Mouse (Mus musculus) liver, embryonic 14.5 days (tissue): ENCODE results near the gene Cobll1. TPM values are rescaled to one million over a fixed set of nuclear protein-coding genes. Genes with fewer than 3 reads are reported as not detected.

Experiments
- ATAC-seq: fragments of 200-750 bp; cut with Nextera tagmentation; 2 replicates; pipeline ENCODE4 v1.8.0; 2017; ENCODE audit warnings: moderate number of reproducible peaks, mild to moderate bottlenecking, moderate library complexity; ENCODE audit not compliant: insufficient read depth
- DNase-seq, 3 experiments: peaks; one replicate each; pipeline ENCODE4 v3.0.0-alpha.2; 2012 to 2013; ENCODE audit warnings: low read depth in 3 of 3, low spot score in 3 of 3
- H3K27ac ChIP-seq: fragments of 300-500 bp; sonication (generic); 2 replicates; pipeline ENCODE4 v1.5.1; 2014; ENCODE audit warnings: moderate library complexity, mild to moderate bottlenecking, control low read depth, inconsistent platforms
- H3K27me3 ChIP-seq: fragments of 300-500 bp; sonication (generic); 2 replicates; pipeline ENCODE4 v1.6.1; 2014; ENCODE audit warnings: mild to moderate bottlenecking, low read length, moderate library complexity; ENCODE audit not compliant: control insufficient read depth, insufficient read depth
- H3K36me3 ChIP-seq: fragments of 300-500 bp; sonication (generic); replicated peaks from 2 replicates; pipeline ENCODE4 v1.6.1; 2014; ENCODE audit warnings: low read depth; ENCODE audit not compliant: control insufficient read depth, insufficient read depth
- H3K4me1 ChIP-seq, 2 experiments: fragments of 200-500 bp in 1 of 2; fragments of 300-500 bp in 1 of 2; sonication (generic) in 1 of 2; replicated peaks; 2 replicates each; pipeline ENCODE4 v1.6.1; 2012 to 2014; ENCODE audit warnings: antibody characterized with exemption in 1 of 2, inconsistent platforms in 1 of 2, low read length in 1 of 2; ENCODE audit not compliant: control insufficient read depth in 2 of 2, insufficient read depth in 2 of 2
- H3K4me2 ChIP-seq: fragments of 300-500 bp; sonication (generic); 2 replicates; pipeline ENCODE4 v1.6.1; 2014; ENCODE audit warnings: low read depth, mild to moderate bottlenecking, control low read depth, moderate library complexity
- H3K4me3 ChIP-seq, 2 experiments: fragments of 200-500 bp in 1 of 2; fragments of 300-500 bp in 1 of 2; sonication (generic) in 1 of 2; 2 replicates each; pipeline ENCODE4 v1.5.1; 2012 to 2014; ENCODE audit warnings: low read depth in 2 of 2, low read length in 2 of 2, mild to moderate bottlenecking in 2 of 2, control low read depth in 1 of 2, inconsistent platforms in 1 of 2, moderate library complexity in 1 of 2; ENCODE audit not compliant: insufficient read depth in 1 of 2
- H3K9ac ChIP-seq: fragments of 300-500 bp; sonication (generic); replicated peaks from 2 replicates; pipeline ENCODE4 v1.6.1; 2014; ENCODE audit warnings: mild to moderate bottlenecking, control low read depth, moderate library complexity
- H3K9me3 ChIP-seq: fragments of 300-500 bp; sonication (generic); 2 replicates; pipeline ENCODE4 v1.6.1; 2016; ENCODE audit warnings: low read length, mixed read lengths; ENCODE audit not compliant: control insufficient read depth
- CTCF ChIP-seq: IDR thresholded peaks from 2 replicates; pipeline ENCODE4 v1.5.1; 2016; ENCODE audit warnings: antibody characterized with exemption, low read depth, control low read depth
- EP300 ChIP-seq: IDR thresholded peaks from 2 replicates; pipeline ENCODE4 v1.6.1; 2016; ENCODE audit warnings: antibody characterized with exemption, low read depth
- WGBS: fragments of 180-500 bp; shearing (Covaris S2); extraction: QIAGEN DNeasy Blood & Tissue Kit; methylation state at CpG from one replicate; pipeline ENCODE4 v1.1.7; 2014; ENCODE audit not compliant: insufficient replicate concordance; 5-methylcytosine and 5-hydroxymethylcytosine counted together
- polyA plus RNA-seq, 2 experiments: library from polyadenylated mRNA; depleted of rRNA in 1 of 2; stranded (reverse) in 1 of 2; unstranded in 1 of 2; fragments of >200 nt; fragmentation: Nextera tagmentation in 1 of 2; extraction: Ambion mirVana in 1 of 2; gene quantifications; 2 replicates each; pipeline versions ENCODE4 v1.2.1 to v1.2.3; 2012 to 2014

Gene Cobll1
- polyA plus RNA-seq, 2 experiments: 2.6 to 3.3 TPM

GRCm38 (mm10) chr2:65170693-65171456, 68.3 kb downstream of the Cobll1 start:
- Histone ChIP-seq H3K4me3 (no peak overlapping the region), H3K27ac (no peak overlapping the region), H3K9ac (no peak overlapping the region), H3K9me3 (no peaks in the 10 kb centered on the region), H3K4me2 (peak overlapping the region; percentile 16), H3K36me3 (no peaks in the 10 kb centered on the region), H3K27me3 (no peaks in the 10 kb centered on the region), H3K4me1 (peaks cover 0 to 5% of the 10 kb centered on the region in 2 experiments; a peak in 1 of 4 replicates)
- WGBS: 70% methylated on average over 18 of the region's 18 CpGs
- TF ChIP-seq EP300 (no peak), CTCF (no peak)
- DNase-seq: no peak
- ATAC-seq: no peak

DNA sequence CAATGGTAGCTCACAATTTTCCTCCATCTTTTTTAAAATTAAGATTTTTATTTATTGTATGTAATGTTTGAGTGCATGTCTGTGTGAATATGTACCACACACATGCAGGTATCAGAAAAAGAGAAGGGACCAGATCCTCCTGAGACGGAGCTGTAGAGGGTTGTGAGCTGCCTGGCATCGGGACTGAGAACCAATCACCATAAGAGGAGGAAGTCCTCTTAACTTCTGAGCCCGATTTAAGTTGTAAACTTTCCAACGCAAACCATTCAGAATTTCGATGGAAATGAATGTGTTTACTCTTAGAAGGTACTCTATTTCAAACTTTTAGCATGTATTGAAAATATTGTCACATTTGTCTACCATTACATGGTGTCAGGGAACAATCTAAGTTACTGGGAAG, 68.9 kb downstream of the Cobll1 start:
- Histone ChIP-seq H3K27ac (no peak overlapping the region), H3K9me3 (no peaks in the 10 kb centered on the region), H3K9ac (no peak overlapping the region), H3K27me3 (no peaks in the 10 kb centered on the region), H3K4me1 (peaks cover 0 to 3% of the 10 kb centered on the region in 2 experiments; a peak in 1 of 4 replicates), H3K4me2 (no peak overlapping the region; the same call in 1 of the 2 replicates), H3K4me3 (no peak overlapping the region), H3K36me3 (no peaks in the 10 kb centered on the region)
- ATAC-seq (no peak), DNase-seq (no peak)
- TF ChIP-seq EP300: no peak
- WGBS: 72% methylated on average over 5 of the region's 5 CpGs

- no peaks in the 10 kb centered on the region for H3K4me1 ChIP-seq
- no peak for DNase-seq
- TF ChIP-seq CTCF (no peak), EP300 (no peak)
- WGBS: 59% methylated on average over 4 of the region's 4 CpGs
- H3K4me3 ChIP-seq: no peak overlapping the region
- no peak overlapping the region for H3K9ac ChIP-seq
- H3K4me2 ChIP-seq: peak overlapping the region; percentile 13; the same call in 1 of the 2 replicates
- H3K9me3 ChIP-seq: no peaks in the 10 kb centered on the region
- no peaks in the 10 kb centered on the region for H3K27me3 ChIP-seq
- ATAC-seq: no peak
- no peaks in the 10 kb centered on the region for H3K36me3 ChIP-seq
- no peak overlapping the region for H3K27ac ChIP-seq
Observed at GRCm38 (mm10) chr2:65163990-65164389, 75.2 kb downstream of the Cobll1 start.

GRCm38 (mm10) chr2:65162625-65163024, 76.6 kb downstream of the Cobll1 start:
- Histone ChIP-seq H3K36me3 (no peaks in the 10 kb centered on the region), H3K4me3 (no peak overlapping the region), H3K4me1 (no peaks in the 10 kb centered on the region), H3K9me3 (no peaks in the 10 kb centered on the region), H3K9ac (no peak overlapping the region), H3K27me3 (no peaks in the 10 kb centered on the region), H3K4me2 (no peak overlapping the region), H3K27ac (no peak overlapping the region)
- 66% methylated on average over 5 of the region's 5 CpGs for WGBS
- ATAC-seq: no peak
- no peak for DNase-seq
- TF ChIP-seq EP300 (no peak), CTCF (no peak)

GRCm38 (mm10) chr2:65161715-65162114, 77.5 kb downstream of the Cobll1 start:
- ATAC-seq (no peak), DNase-seq (no peak)
- no peak overlapping the region for H3K27ac ChIP-seq
- WGBS: 68% methylated on average over 2 of the region's 2 CpGs
- H3K4me1 ChIP-seq: no peaks in the 10 kb centered on the region
- TF ChIP-seq EP300 (no peak), CTCF (no peak)
- no peak overlapping the region for H3K9ac ChIP-seq
- H3K4me2 ChIP-seq: no peak overlapping the region
- no peaks in the 10 kb centered on the region for H3K36me3 ChIP-seq
- H3K9me3 ChIP-seq: no peaks in the 10 kb centered on the region
- no peaks in the 10 kb centered on the region for H3K27me3 ChIP-seq
- no peak overlapping the region for H3K4me3 ChIP-seq
